Mouse (Mus musculus) mesoderm, embryonic 11.5 days (tissue): ENCODE measurements at regions not wholly inside any gene's neighbourhood (a gene's known extent, or its start where the extent isn't known, plus 50 kb on each side); places are given as distances from the start of the nearest gene placed in this dataset.

Experiments used
- DNase-seq: peaks from one replicate; pipeline ENCODE4 v3.0.0-alpha.2; 2012; ENCODE audit warnings: low read depth, low spot score

DNA sequence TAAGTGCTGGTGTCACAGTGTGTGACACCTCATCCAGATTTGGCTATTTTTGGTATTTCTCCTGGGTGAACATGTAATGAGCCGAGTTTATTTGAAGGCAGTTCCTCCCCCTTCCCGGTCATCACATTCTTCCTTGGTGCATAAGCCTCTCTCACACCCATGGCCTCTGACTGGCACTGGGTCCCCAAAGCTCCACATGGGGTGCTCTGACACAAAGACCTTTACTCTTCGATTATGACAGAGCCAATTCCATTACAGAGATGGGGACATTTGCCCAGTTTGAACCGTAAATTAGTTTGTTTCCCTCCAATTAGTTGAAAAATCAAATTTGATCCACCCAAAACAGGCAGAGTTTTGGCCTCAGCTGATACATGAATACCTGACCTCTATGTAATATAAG, 171.2 kb upstream of the Camk1g start:
- DNase-seq = no peak

DNA sequence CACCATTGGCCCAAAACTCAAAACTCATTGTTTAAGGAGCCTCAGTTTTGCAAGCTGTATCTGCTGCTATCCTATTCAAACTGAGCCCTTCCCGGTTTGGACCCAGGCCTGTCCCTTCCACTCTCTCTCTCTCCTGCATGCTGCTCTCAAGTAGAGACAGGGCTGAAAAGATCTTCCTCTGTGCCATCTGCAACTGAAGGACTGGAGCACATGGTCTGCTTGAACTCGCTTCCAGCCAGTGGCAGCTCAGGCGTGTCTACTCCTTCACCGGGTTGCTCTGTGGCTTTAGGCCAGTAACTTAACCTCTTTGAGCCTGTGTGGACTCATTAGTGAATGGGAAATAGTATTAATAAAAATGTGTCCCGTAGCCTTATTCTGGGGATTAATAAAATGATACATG, 170.4 kb upstream of the Camk1g start:
- DNase-seq = no peak

DNA sequence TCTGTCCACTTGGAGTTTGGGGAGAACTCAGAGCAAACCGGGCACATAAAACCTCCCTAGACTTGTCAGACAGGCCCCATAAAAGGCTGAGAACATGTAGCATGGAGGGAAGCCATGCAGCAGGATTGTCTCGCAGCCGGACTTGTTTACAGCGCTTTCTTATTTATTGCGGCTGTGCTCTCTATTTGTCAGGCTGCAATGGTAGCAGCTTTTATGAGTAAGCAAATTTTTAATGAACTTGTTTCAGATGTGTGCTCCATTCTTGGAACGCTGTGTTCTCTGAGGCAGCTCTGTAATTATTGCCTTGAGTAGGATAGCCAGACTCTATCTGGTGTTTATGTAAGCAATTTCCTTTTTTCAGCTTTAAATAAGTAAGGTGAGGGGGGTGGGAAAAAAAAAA, 169.2 kb upstream of the Camk1g start:
- no peak for DNase-seq

DNA sequence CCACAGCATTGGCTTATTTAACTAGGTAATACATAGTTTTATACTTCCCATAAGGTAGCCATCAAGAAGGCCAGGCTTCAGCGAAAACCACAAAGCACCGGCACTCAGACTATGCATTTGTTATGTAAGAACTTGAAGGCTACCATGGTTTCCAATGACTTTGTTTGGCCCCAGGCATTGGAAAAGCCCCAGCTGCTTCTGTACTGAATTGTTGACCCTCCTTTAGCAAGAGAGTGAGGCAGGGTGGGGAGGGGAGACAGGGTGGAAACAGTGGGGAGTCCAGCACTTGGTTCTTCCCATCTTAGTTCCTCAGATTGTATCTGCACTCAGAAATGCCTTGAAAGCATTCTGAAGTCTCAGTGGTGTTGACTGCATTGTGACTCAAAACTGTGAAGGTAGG, 168.3 kb upstream of the Camk1g start:
- no peak for DNase-seq

DNA sequence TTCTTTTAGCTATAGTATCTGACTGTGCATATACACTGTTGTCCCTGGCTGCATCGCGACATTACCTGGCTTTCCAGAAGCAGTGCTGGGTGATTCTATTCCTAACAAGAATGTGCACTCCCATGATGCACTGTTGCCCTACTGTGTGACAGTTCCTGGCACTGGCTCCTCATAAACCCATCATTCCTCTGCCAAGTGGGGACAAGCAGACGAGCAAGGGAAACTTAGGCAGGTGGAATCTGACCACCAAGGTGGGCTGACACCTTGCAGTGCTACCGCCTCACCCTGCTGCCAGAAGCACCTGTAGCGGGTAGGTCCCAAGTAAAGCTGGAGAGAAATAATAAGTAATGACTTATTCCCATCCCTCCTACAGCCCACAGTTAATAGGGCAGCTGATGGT, 167.5 kb upstream of the Camk1g start:
- no peak for DNase-seq

DNA sequence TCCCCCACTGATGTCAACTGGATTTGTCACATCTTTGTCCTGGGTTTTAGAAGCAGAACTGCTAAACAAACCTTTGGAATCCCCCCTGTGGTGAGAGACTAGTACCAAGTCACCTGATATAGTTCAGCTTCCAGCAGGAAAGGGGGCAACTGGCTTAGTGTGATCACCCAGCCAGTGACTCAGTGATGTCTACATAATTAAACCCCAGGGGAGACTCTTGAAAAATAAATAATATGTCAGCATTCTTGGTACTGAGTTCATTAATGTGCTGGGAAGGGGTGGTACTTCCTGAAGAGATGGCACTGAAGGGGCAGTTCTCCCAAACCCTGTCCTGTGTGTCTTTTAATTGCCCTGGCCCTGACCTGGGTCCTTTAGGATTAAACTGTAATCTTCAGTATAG, 166.5 kb upstream of the Camk1g start:
- no peak for DNase-seq

DNA sequence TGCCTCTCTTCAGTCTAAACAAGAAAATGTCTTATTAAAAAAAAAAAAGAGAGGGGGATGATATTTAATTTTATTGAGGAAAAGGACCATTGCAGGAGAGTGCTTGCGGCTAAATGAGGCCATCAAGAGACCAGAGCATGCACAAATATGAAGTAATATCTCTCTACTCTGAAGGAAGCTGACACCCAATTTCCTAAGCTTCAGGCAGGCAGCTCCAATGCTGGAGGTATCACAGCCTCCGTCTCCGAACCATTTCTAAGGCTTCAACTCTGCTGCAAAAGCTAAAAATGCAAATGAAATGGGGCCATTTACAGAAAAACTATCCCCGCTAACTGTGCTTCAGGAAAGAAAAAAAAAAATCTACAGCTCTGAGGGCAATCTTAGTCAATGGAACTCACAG, 164.4 kb upstream of the Camk1g start:
- no peak for DNase-seq

DNA sequence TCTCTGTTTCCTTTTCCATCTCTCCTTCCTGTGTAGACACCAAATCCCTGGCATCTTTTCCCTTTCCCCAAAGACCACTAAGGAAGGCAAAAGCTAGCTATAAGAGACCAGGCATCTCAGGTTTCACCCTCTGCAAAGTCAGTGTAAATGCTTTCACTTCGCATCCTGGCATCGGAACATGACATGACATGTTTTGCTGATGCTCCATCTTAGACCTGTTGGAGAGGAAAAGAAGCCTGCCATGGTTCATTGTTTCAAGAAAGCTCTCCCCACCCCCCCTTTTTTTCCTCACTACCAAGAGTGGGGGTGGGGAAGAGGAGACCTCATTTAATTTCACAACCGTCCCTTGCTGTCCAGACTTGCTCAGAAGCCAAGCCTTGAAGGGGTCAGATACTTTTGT, 156.4 kb upstream of the Camk1g start:
- DNase-seq = no peak

DNA sequence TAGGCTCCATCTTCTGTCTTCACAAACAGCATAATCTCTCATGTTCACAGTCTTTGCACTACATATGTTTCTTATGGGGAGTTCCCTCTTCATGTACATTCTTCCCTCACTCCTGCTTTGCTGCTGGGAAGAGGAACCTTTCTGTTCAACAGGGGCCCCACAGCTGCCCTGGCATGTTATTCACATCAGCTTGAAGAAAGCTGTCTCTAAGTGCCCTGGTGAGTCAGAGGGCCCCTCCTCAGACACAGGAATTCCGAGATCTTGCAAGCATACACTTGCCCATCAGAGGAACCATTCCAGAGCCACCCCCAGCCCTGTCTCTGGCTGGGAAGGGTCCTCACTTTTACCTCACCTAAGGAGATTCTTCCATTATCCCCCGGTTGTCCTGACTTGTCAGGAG, 151.9 kb upstream of the Camk1g start:
- DNase-seq = no peak

DNA sequence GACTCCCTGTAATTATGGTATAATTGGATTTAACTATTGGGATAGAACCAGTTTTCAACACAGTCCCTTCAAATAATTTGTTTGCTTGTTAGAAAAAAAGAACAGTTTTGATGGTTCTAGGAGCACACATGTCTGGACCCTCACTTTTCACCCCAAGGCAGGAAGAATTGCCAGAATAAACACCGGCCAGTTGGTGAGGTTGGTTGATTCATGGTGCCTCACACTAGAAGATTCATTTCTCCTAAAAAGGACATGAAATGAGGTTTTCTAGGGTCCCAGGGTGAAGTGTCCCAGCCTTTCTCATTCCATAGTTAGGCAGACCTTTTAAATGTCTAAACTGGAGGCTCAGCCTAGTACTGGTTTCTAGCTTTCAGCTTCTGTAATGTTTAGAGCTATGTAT, 148.7 kb upstream of the Camk1g start:
- DNase-seq = no peak

DNA sequence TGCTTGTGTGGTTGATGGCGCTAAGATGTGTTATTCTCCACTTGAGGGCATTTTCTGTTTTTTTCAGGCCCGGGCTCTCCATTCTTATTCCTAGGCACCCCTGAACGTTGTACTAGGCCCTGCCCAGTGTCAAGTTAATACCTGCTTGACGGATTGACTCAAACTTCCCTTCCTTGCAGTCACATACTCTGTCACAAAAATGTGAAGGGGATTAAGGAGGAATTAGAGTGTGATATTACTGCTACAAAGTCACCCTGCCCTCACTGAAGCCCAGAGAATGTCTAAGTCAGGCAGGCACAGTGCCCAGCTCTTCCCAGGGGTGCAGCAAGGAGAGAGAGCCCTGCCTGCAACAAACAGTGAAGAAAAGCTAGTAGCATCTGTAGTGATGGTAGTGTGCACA, 147.9 kb upstream of the Camk1g start:
- DNase-seq = no peak

DNA sequence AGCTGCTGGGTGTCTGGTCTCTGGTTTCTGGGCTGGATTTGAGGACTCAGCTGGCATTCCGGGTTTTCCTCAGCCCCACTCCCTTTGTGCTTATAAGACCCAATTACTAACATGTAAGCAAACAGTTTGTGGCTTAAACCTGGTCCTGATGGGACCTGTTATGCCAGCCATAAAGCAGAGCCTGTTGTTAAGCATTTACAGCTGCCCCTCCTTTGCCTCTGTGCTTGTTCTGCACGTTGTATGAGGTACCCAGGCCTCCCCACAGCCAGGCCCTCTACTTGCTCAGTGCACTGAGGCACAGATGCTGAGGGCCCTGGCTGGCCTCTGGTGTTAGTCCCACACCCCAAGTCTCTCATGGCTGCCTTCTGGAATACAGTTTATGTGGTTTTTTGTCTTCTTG, 147.2 kb upstream of the Camk1g start:
- no peak for DNase-seq

DNA sequence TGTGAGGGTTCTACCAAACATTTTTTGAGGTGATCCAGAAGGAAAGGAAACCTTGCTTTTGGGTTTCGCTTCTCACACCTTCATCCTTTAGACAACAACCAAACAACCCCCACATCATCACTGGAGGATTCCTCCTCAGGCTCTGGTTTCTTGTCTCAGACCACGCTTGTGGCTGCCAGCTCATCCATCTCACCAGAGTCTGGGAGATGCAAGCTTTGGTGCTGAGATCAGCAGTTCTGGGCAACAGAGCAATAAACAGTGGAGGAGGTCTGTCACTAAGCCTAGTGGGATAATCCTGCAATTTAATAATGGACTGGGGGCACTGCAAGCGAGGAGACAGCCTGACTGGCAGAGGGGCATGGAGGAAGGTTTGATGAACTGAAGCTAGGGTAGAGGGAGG, 146.3 kb upstream of the Camk1g start:
- no peak for DNase-seq

DNA sequence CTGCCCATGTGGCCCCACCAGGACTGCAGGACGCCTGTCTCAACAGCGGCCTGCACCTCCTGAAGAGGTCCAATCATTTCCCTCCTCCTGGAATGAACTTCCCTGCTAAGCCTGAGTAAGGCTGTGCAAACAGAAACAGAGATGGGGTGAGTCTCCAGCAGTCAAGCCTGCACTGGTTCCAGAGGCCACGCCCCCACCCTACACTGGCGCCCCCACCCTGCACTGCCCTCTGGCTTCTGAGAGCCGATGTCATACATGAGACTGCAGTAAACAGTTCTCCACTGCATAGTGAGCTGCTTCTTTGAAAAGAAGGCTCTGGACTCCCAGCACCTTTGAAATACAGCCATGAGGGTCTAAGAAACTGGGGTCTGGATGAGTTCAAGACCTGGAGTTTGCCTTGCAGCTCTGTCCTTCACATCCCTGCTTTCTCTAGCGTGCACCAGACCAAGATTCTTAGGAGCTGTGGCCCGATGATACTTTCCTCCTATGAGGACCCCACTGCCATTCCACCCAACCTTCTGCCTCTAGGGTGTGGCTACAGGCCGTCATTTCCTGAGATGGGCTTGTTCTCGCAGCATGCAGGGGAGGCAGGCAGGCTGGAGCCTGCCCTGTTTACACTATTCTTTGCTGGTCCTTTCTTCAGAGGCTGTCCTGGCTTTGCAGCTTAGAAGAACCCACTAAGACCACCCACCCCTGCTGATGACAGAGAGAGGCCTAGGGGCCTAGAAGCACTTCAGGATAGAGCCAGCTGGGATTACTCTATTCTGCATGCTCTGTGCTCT, 144.0 kb upstream of the Camk1g start:
- DNase-seq = no peak

DNA sequence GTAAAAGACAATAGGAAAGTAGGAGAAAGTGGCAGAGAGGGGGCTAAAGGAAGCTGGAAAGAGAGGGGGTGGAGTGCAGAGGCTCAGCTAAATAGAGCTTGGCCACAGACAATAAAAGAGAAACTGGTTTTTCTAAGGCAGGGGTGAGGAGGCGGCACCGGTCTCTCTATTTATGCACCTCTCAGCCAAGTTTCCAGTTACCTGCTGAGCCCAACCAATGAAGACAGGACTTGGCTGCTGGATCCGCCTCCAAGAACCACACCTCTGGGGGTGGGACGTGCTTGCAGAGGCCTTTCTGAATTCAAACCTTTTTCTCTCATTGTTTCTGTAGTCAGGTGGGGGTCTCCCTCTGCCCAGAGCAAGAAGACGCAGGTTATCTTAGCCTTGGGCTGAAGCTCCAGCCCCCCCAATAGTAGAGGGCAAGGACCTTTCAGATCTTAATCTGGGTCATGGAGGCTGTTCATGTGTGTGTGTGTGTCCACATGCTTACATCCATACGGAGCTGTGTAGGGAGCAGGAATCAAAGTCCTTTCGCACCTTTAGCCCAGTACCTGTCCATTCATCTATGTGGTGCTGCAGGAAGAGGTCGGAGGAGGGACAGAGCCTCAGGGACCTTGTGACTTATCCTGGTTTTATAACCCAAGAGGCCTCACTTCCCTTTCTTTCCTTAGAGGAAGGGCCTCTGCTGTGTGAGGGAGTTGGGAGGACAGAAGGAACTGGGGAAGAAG, 140.1 kb upstream of the Camk1g start:
- no peak for DNase-seq

DNA sequence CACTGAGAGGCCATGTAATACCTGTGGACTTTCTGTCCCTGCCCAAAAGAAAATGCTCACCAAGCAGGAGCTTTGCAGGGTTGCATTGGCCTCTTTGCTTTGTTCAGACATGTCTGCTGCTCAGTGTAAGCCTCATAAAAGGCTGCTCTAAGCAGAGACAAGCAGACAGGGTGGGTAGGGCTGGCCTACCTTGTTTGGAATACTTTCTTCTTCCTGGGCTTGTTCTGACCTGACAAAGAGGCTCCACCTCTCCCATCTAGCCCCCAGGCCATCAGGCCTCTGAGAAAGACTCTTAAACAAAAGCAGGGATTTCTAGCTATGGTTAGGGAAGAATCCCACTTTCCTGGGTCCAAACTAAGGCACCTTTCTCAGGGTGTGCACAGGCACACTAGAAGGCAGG, 138.2 kb upstream of the Camk1g start:
- DNase-seq = no peak

DNA sequence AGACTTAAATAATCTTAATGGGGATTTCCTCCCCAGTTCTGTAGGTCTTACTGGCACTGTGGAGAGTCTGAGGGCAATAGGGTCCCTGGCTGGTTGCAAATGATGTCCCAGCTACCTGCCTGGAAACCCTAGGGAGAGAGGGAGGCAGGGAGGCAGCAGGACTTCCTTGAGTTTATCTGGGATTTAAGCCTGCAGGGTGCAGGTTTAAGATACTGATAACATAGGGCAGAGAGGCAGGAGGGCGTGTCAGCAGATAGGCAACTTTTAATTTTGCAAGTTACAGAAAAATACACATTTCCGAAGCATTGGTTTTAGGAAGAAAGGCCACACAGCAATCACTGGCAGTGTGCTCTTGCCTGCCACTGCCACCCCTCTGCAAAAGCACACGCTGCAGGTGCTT, 136.9 kb upstream of the Camk1g start:
- DNase-seq = no peak

DNA sequence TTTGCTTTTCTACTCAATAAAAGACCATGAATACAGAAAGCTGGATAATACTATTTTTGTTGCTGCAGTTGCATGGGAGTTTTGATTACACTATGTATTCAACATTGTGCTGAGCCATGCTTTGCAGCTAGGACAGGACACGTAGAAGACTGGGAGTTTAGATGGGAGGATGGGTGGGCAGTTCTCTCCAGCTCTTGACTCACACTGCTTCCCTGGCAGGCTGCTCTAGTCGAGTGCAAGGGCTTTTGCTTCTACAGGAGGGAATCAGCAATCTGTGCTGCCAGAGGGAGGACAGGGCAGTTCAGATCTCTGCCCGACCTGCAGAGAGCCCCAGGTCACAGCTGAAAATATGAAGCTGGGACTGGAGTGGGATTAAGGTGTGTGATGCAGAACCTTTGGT, 135.3 kb upstream of the Camk1g start:
- no peak for DNase-seq

DNA sequence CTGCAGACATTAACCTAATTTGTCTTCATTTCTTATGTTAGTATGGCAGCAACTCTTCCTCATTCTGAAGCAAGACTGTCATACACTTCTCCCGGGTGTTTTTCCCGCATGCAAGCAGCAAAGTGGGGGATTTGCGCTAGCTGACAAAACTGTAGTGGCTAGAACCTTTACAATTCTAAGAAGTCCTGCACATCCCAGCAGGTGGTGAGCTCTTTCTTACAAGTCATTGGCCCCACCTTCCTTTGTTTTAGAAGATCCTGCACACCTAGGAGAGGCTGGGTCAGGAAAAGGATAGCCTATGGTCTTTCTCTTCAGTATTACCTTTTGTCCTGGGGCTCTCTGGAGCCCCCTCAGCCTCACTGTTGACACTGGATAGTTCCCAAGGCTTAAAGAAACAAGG, 134.5 kb upstream of the Camk1g start:
- no peak for DNase-seq

DNA sequence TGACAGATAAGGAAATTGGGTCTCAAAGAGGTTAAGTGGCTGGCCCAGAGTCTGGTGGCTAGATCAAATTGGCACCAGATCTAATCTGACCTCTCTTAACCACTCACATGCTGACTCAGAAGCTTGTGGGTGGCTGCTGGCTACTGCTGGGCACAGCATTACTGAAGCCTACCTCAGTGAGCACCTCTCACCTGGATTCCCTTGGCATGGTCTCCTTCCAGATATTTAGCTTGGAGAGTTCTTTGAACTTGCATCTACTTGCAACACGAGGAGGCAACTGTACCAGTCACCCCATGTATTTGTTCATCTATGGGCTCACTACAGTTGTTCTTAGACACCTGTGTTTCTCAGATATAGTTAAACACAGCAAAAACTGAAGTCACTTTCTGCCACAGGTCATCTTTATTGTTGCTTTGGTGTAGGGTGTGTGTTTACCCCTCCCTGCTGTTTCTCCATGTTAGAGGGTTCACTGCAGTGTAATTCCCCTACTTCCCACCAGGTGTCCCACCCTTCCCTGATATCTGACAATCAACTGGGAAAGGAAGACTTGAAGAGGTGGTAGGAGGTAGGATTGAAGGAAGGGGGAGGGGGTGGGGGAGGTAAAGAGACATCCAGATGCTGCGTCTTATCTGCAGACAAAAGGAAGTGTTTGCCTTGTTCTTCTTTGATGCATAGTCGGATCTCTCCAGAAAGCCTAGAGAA, 133.7 kb upstream of the Camk1g start:
- peak; percentile 71 for DNase-seq

DNA sequence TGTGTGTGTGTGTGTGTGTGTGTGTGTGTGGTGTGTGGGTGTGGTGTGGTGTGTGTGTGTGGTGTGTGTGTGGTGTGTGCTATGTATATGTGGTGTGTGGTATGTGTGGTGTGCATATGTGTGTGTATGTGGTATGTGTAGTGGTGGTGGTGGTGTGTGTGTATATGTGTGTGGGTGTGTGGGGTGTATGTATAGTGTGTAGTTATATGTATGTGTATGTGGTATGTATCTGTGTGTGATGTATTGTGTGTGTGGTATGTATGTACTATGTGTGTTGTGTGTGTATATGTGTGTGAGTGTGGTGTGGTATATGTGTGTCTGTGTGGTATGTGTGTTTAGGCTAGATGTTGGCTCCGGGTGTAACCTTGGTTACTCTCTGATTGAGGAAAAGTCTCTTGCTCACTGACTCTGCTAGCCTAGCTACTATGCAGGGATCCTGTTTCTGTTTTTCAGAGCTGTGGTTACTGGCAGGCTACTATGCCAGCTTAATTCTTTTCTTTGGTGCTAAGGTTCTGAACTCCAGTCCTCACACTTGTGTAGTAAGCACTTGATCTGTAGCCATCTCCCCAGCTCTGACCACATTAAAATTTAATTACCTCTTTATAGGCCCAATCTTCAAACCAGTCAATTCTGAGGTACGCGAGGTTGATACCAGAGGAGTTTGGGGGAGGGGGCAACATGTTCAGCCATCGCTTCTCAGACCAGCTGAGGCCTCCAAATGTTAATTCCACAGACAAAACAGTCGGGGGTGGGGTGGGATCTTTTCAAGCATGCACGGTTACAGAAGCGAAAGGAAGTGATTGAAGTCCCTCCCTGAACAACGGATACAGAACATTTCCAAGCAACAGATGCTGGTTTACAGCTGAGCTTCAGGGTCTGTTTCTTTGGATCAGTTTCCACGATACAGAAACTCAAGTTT, 126.4 kb upstream of the Camk1g start:
- no peak for DNase-seq

DNA sequence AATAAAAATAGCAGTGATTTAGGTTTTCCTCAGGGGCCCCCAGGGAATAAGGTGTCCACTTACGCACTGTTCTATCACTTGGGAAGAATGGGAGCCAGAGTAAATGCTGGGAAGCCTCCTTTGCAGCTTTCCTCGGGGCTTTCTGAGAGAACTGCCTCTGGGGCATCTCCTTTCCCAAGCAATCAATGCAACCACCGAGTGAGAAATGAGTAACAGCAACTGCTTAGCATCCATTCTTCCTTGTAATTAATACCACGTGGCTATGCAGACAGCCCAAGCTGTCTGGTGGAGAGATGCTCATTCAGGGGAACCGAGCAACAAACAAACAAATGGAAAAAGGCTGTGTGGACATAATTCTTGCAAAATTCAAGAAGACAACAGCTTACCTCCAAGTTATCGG, 117.9 kb upstream of the Camk1g start:
- no peak for DNase-seq
